Mouse (Mus musculus) embryonic facial prominence, embryonic 15.5 days (tissue): ENCODE measurements at regions not wholly inside any gene's neighbourhood (a gene's known extent, or its start where the extent isn't known, plus 50 kb on each side); places are given as distances from the start of the nearest gene placed in this dataset.

Source experiments
- ATAC-seq: fragments of 200-750 bp; cut with Nextera tagmentation; 2 replicates; pipeline ENCODE4 v1.8.0; 2017; ENCODE audit warnings: low read depth, moderate TSS enrichment; ENCODE audit not compliant: insufficient number of reproducible peaks, low FRiP score, low TSS enrichment
- H3K27ac ChIP-seq: fragments of 300-500 bp; sonication (generic); replicated peaks from 2 replicates; pipeline ENCODE4 v1.5.1; 2015; ENCODE audit warnings: mild to moderate bottlenecking, inconsistent platforms
- H3K27me3 ChIP-seq: fragments of 300-500 bp; sonication (generic); 2 replicates; pipeline ENCODE4 v1.6.1; 2015; ENCODE audit warnings: inconsistent platforms
- H3K36me3 ChIP-seq: fragments of 300-500 bp; sonication (generic); 2 replicates; pipeline ENCODE4 v1.6.1; 2015; ENCODE audit warnings: mild to moderate bottlenecking, inconsistent platforms
- H3K4me1 ChIP-seq: fragments of 300-500 bp; sonication (generic); 2 replicates; pipeline ENCODE4 v1.6.1; 2015; ENCODE audit warnings: inconsistent platforms
- H3K4me2 ChIP-seq: fragments of 300-500 bp; sonication (generic); replicated peaks from 2 replicates; pipeline ENCODE4 v1.6.1; 2015; ENCODE audit warnings: mild to moderate bottlenecking, inconsistent platforms
- H3K4me3 ChIP-seq: fragments of 300-500 bp; sonication (generic); replicated peaks from 2 replicates; pipeline ENCODE4 v1.5.1; 2015; ENCODE audit warnings: mild to moderate bottlenecking, inconsistent platforms
- H3K9ac ChIP-seq: fragments of 300-500 bp; sonication (generic); 2 replicates; pipeline ENCODE4 v1.6.1; 2015; ENCODE audit warnings: inconsistent platforms
- H3K9me3 ChIP-seq: fragments of 300-500 bp; sonication (generic); replicated peaks from 2 replicates; pipeline ENCODE4 v1.6.1; 2016; ENCODE audit warnings: inconsistent platforms
- WGBS: fragments of 180-500 bp; shearing (Covaris S2); methylation state at CpG from one replicate; pipeline ENCODE4 v1.1.7; 2015; 5-methylcytosine and 5-hydroxymethylcytosine counted together

- Histone ChIP-seq H3K4me2 (no peak overlapping the region), H3K9me3 (no peaks in the 10 kb centered on the region), H3K9ac (no peak overlapping the region), H3K27ac (no peak overlapping the region), H3K36me3 (no peaks in the 10 kb centered on the region), H3K4me3 (no peak overlapping the region), H3K27me3 (no peaks in the 10 kb centered on the region), H3K4me1 (no peaks in the 10 kb centered on the region)
- no peak for ATAC-seq
- 45% methylated on average over 4 of the region's 4 CpGs for WGBS
These were observed 454.4 kb upstream of the Sox9 start for GRCm38 (mm10) chr11:112327606-112328005.

GRCm38 (mm10) chr11:112345133-112345532, 436.9 kb upstream of the Sox9 start:
- no peaks in the 10 kb centered on the region for H3K36me3 ChIP-seq
- H3K4me1 ChIP-seq = no peaks in the 10 kb centered on the region
- no peak overlapping the region for H3K9ac ChIP-seq
- 29% methylated on average over 6 of the region's 6 CpGs for WGBS
- no peak overlapping the region for H3K4me2 ChIP-seq
- H3K27me3 ChIP-seq = no peaks in the 10 kb centered on the region
- H3K4me3 ChIP-seq = no peak overlapping the region
- no peak overlapping the region for H3K27ac ChIP-seq
- no peaks in the 10 kb centered on the region for H3K9me3 ChIP-seq
- ATAC-seq = no peak

DNA sequence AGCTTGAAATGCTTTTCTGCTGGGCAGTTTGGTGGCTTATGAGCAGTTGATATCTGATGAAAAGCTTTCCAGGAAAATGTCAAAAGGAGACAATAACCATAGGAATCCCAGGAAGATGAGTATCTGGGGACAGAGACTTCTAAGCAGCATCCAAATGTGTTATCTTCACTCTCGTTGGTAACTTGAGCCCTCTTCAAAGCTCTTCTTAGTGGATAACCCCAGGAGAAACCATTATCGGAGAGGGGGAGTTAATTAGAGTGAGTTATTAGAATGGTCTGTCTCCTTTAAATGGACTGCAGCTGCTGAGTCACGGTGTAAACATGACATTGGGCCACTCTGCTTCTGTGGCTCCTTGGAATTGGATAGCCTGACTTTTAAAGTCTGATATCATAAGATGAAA, 436.4 kb upstream of the Sox9 start:
- no peaks in the 10 kb centered on the region for H3K27me3 ChIP-seq
- H3K4me1 ChIP-seq = no peaks in the 10 kb centered on the region
- no peak overlapping the region for H3K4me3 ChIP-seq
- no peaks in the 10 kb centered on the region for H3K36me3 ChIP-seq
- H3K9me3 ChIP-seq = no peaks in the 10 kb centered on the region
- no peak overlapping the region for H3K4me2 ChIP-seq
- ATAC-seq = no peak
- H3K9ac ChIP-seq = no peak overlapping the region
- 10% methylated on average over 3 of the region's 3 CpGs for WGBS
- no peak overlapping the region for H3K27ac ChIP-seq

DNA sequence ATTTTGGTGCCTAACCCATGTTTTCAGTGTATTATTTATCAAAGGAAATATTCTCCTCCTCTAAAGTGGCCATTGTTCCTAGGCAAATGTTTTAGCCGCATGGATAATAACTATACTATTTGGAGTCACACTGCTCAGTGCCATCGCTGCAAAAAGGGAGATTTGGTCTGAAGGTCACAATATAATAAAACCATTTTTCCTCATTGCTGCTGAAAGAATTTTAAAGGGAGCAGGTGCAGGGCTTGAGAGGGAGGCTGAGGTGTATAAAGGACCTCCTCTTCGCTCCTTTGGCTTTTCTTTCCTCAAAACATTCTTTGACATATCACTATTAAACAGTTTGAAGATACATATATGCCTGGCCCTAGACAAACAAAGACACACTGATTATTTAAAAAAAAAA, 435.9 kb upstream of the Sox9 start:
- Histone ChIP-seq H3K4me3 (no peak overlapping the region), H3K27me3 (no peaks in the 10 kb centered on the region), H3K27ac (no peak overlapping the region), H3K36me3 (no peaks in the 10 kb centered on the region), H3K4me2 (no peak overlapping the region), H3K4me1 (no peaks in the 10 kb centered on the region), H3K9ac (no peak overlapping the region), H3K9me3 (no peaks in the 10 kb centered on the region)
- WGBS = 86% methylated on average over 3 of the region's 3 CpGs
- no peak for ATAC-seq

GRCm38 (mm10) chr11:112346532-112346931, 435.5 kb upstream of the Sox9 start:
- H3K4me2 ChIP-seq = no peak overlapping the region
- no peaks in the 10 kb centered on the region for H3K9me3 ChIP-seq
- 56% methylated on average over 7 of the region's 7 CpGs for WGBS
- H3K36me3 ChIP-seq = no peaks in the 10 kb centered on the region
- no peak overlapping the region for H3K27ac ChIP-seq
- no peaks in the 10 kb centered on the region for H3K4me1 ChIP-seq
- no peak overlapping the region for H3K4me3 ChIP-seq
- H3K27me3 ChIP-seq = no peaks in the 10 kb centered on the region
- no peak overlapping the region for H3K9ac ChIP-seq
- no peak for ATAC-seq

- no peaks in the 10 kb centered on the region for H3K4me1 ChIP-seq
- H3K4me3 ChIP-seq = no peak overlapping the region
- H3K9ac ChIP-seq = no peak overlapping the region
- H3K27me3 ChIP-seq = no peaks in the 10 kb centered on the region
- H3K36me3 ChIP-seq = no peaks in the 10 kb centered on the region
- no peak overlapping the region for H3K4me2 ChIP-seq
- H3K27ac ChIP-seq = no peak overlapping the region
- WGBS = 90% methylated on average over 3 of the region's 3 CpGs
- H3K9me3 ChIP-seq = no peaks in the 10 kb centered on the region
- no peak for ATAC-seq
These were observed 426.7 kb upstream of the Sox9 start for GRCm38 (mm10) chr11:112355311-112355710.

DNA sequence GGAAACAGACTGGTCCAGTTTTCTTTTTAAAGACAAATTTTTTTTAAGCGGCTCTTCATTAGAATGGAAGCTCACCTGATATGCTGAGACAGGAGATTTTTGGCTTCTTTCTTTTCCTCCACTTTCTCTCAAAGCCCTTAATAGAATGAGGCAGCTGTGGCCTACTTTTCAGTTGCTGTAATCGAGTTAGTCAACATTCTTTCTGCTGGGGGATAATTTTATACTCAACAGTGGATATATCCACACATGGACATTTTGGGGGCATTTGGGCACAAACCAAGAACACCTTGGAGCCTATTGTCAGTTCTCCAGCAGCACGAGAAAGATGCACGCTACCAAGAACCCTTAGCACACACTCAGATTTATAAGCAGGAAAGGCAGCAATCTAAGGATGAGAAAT, 415.3 kb upstream of the Sox9 start:
- Histone ChIP-seq H3K27ac (no peak overlapping the region), H3K4me1 (peaks cover 12% of the 10 kb centered on the region), H3K4me3 (no peak overlapping the region), H3K27me3 (no peaks in the 10 kb centered on the region), H3K9me3 (no peaks in the 10 kb centered on the region), H3K36me3 (no peaks in the 10 kb centered on the region), H3K9ac (no peak overlapping the region), H3K4me2 (no peak overlapping the region)
- 70% methylated on average over 4 of the region's 4 CpGs for WGBS
- no peak for ATAC-seq

- WGBS = 29% methylated on average over 4 of the region's 4 CpGs
- peak; percentile 73; the same call in 1 of the 2 replicates for ATAC-seq
These were observed 411.1 kb upstream of the Sox9 start for GRCm38 (mm10) chr11:112370941-112371340.

DNA sequence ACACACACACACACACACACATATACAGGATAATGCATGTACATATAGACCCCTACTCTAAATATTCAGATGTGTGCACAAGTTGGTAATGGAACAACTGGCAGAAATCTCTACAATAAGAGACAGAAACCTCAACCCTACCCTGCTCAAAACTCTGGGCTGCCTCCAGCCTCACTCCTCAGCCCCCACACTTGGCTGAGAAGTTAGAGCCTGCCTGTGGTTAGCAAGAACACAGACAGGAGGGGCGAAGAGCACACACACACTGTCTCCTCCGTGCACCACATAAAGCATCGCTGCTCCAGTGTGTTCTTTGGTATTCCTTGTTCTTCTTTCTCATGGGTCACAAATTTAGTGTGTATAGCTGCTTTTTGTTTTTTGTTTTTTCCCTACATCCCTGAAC, 382.0 kb upstream of the Sox9 start:
- H3K4me1 ChIP-seq = no peaks in the 10 kb centered on the region
- H3K4me2 ChIP-seq = no peak overlapping the region
- no peak overlapping the region for H3K4me3 ChIP-seq
- H3K36me3 ChIP-seq = no peaks in the 10 kb centered on the region
- H3K27ac ChIP-seq = no peak overlapping the region
- WGBS = 83% methylated on average over 3 of the region's 3 CpGs
- no peaks in the 10 kb centered on the region for H3K9me3 ChIP-seq
- H3K27me3 ChIP-seq = no peaks in the 10 kb centered on the region
- ATAC-seq = no peak
- H3K9ac ChIP-seq = no peak overlapping the region

More at GRCm38 (mm10) chr11:112370941-112371340, 411.1 kb upstream of the Sox9 start:
- Histone ChIP-seq H3K27me3 (no peaks in the 10 kb centered on the region), H3K4me2 (no peak overlapping the region), H3K36me3 (no peaks in the 10 kb centered on the region), H3K4me3 (no peak overlapping the region), H3K4me1 (peaks cover 18% of the 10 kb centered on the region), H3K27ac (no peak overlapping the region), H3K9ac (no peak overlapping the region), H3K9me3 (no peaks in the 10 kb centered on the region)

GRCm38 (mm10) chr11:112407681-112408080, 374.3 kb upstream of the Sox9 start:
- Histone ChIP-seq H3K4me2 (no peak overlapping the region), H3K9ac (no peak overlapping the region), H3K27ac (no peak overlapping the region), H3K4me3 (no peak overlapping the region), H3K36me3 (no peaks in the 10 kb centered on the region), H3K9me3 (no peaks in the 10 kb centered on the region), H3K4me1 (peaks cover 3% of the 10 kb centered on the region; the same call in 1 of the 2 replicates), H3K27me3 (no peaks in the 10 kb centered on the region)
- ATAC-seq = no peak
- WGBS = 93% methylated on average over 8 of the region's 8 CpGs

DNA sequence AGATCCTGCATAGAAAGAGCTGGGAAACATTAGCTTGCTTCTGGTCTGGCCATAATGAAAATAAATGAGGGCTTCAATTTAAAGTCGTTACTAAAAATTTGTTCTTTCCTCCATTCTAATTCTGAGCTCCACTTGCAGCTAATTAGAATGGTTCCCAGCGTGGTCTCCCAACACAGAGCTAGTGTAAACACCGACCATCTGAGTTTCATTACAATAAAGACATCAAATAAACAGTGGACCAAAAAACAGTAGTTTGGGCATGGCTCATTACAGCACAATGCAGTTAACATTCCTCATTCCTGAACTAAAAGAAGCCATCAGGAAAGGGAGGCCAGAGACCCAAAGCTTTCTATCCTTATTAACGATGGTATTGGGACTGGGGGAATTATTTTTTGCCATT, 369.6 kb upstream of the Sox9 start:
- ATAC-seq = no peak
- Histone ChIP-seq H3K4me1 (peaks cover 3% of the 10 kb centered on the region; the same call in 1 of the 2 replicates), H3K9ac (no peak overlapping the region), H3K9me3 (no peaks in the 10 kb centered on the region), H3K4me2 (no peak overlapping the region), H3K4me3 (no peak overlapping the region), H3K36me3 (no peaks in the 10 kb centered on the region), H3K27me3 (peaks cover 7% of the 10 kb centered on the region), H3K27ac (no peak overlapping the region)
- 29% methylated on average over 4 of the region's 4 CpGs for WGBS

DNA sequence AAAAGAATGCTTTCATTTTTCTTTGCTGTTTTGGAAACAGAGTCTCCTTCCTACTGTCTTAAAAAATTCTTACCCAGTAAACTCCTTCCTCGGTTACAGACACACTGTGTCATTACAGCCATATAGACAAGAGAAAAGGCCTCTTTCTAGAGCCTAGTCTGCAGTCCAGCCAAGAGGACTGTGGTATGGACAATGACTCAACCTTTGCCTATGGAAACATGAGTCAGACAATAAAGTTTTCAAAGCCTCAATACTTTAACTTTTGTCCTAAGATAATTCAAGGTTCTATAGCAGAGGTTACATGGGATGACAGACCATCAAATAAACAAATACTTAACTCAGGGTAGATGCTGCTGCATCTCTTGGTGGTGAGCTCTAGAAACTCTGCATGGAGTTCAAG, 339.4 kb upstream of the Sox9 start:
- Histone ChIP-seq H3K27ac (no peak overlapping the region), H3K4me3 (no peak overlapping the region), H3K9ac (no peak overlapping the region), H3K4me1 (no peaks in the 10 kb centered on the region), H3K36me3 (no peaks in the 10 kb centered on the region), H3K4me2 (no peak overlapping the region), H3K27me3 (no peaks in the 10 kb centered on the region), H3K9me3 (no peaks in the 10 kb centered on the region)
- no peak for ATAC-seq
- WGBS = 80% methylated on average over 1 of the region's 1 CpGs
